Mouse (Mus musculus): ENCODE data around the gene Cpt1c.

The Cpt1c gene

DNA sequence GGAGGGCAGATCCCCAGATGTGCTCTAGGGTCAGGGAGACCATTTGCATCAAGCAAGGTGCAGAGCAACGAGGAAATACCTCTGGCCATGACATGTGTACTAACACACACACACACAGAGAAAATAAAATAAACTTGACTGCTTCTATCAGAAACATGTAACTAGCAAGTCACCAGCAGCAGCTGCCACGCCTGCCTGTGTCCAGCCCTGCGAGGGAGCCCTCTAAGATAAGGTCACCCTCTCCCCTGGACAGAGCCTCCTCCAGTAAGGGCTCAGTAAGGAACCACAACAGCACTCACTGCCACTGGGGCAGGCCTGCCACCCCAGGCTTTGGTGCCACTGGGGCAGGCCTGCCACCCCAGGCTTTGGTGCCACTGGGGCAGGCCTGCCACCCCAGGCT is 56.4 kb downstream of the Cpt1c start:
- DNase-seq (ENCODE audit: low spot score in 2 of 2), result no peak

- DNase-seq (ENCODE audit: low spot score in 2 of 2), result no peak
Observed at GRCm38 (mm10) chr7:44916881-44917280, 57.8 kb downstream of the Cpt1c start.

DNA sequence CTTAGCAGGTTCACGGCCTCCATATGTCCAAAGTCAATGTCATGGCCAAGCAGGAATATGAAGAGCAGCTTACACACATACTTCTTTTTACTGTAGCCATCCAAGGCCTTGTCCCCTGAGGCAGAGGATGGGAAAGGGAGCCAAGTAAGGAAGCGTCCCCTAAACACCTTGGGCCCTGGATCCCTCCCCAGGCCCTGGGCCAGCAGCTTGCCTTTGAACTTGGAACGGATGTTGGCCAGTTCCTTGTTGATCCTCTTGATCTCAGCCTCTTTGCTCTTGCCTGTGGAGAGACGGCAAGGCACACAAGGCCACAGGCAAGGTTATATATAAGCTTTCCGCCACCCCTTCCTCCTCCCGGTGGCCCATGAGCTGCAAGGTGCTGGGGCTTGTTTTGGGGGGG is 58.5 kb downstream of the Cpt1c start:
- no peak for DNase-seq (ENCODE audit: low spot score in 2 of 2)

DNA sequence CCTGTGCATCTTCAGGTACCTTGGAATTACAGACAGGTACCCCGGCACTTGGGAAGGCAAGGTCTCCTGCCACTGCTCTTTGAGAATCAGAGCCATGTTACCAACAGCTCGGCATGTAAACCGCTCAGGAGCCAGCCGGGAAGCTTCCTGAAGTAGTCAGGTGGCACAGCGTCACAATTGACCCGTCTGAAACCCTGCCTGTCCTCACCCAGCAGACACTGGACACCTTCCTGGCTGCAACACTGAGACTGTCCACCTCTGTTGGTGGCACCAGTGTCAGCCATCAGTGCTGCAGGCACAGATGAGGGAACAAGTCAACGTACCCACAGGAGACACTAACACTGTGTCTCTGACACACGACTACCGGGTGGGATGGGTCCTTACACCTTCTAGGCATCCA is 59.3 kb downstream of the Cpt1c start:
- no peak for DNase-seq (ENCODE audit: low spot score in 2 of 2)

DNA sequence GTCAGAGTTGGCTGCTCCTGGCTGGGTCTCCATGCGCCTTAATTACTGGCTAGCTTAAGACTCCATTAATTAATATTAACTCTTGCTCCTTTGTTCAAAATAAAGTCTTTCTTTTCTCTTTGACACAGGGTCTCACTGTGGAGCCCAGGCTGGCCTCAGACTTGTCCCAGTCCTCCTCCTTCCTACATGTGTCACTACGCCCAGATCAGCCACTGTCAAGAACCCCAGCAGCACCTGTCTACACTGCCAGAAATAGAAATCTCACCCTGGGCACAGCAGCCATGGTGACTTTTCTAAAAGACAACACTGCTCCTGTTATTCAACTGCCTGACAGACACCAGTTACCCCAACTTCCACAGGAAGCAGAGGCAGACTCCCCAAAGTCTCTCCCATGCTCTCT is 60.3 kb downstream of the Cpt1c start:
- no peak for DNase-seq (ENCODE audit: low spot score in 2 of 2)

Data from frontal cortex, postnatal 25 days (tissue).